Mouse (Mus musculus): ENCODE data around the gene Lrrc75a. TPM values are rescaled to one million over a fixed set of nuclear protein-coding genes. Genes with fewer than 3 reads are reported as not detected.

Gene Lrrc75a
- polyA plus RNA-seq, 1 experiment from 2014 or later, result 10.0 TPM

DNA sequence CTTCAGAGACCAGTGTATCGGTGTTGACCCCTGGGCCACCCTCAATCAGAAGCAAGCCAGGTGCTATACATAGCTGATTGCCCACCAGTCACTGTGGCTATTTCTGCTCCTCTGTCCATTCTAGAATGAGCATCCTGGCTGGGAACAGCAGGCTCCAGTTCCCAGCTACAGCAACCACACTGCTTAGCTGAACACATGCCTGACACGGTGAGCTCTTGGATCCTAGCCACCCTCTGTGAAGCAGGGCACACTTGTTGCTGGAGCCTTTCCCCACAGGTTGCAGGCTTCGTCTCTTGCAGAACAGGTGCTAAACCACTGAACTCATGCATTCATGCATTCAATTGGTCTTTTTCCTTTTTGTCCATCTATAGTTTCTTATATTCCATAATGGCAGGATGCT lies 7.9 kb downstream of the Lrrc75a start:
- 78% methylated on average over 3 of the region's 3 CpGs for WGBS
- Histone ChIP-seq H3K4me3 (ENCODE audit: low read depth, low read length) (no peak overlapping the region), H3K9me3 (replicated peaks; ENCODE audit: control insufficient read depth, low read length, poor library complexity, severe bottlenecking) (no peaks in the 10 kb centered on the region), H3K27ac (ENCODE audit: low read length) (no peak overlapping the region), H3K27me3 (ENCODE audit: control insufficient read depth, insufficient read depth, low read depth, low read length) (no peaks in the 10 kb centered on the region), H3K36me3 (ENCODE audit: control insufficient read depth, insufficient read depth, low read length) (no peaks in the 10 kb centered on the region), H3K4me2 (ENCODE audit: low read length) (no peak overlapping the region), H3K4me1 (ENCODE audit: control insufficient read depth, insufficient read depth, low read length) (peaks cover 21% of the 10 kb centered on the region), H3K9ac (ENCODE audit: low read depth, low read length) (no peak overlapping the region)
- no peak for ATAC-seq

DNA sequence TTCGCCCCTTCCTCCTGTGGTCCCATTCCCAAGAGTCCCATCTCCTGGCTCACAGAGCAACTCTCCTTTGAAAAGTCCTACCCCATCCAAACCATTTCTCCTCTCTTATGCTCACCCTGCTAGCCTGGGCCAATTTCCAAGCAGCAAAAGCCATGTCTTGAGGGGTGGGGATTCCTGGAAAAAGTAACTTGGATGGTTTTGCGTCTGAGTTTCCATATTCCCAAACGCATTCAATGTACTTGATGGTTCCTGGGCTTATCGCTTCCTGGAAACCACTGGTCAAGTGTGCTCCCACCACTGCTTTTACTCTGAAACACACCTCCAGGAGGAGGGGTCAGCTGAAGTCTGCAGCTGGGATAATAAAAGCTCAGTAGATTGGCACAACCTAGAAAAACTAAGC lies 9.9 kb downstream of the Lrrc75a start:
- Histone ChIP-seq H3K27me3 (ENCODE audit: control insufficient read depth, insufficient read depth, low read depth, low read length) (no peaks in the 10 kb centered on the region), H3K4me1 (ENCODE audit: control insufficient read depth, insufficient read depth, low read length) (peaks cover 10% of the 10 kb centered on the region), H3K4me3 (ENCODE audit: low read depth, low read length) (no peak overlapping the region), H3K36me3 (ENCODE audit: control insufficient read depth, insufficient read depth, low read length) (no peaks in the 10 kb centered on the region), H3K4me2 (ENCODE audit: low read length) (no peak overlapping the region), H3K27ac (ENCODE audit: low read length) (no peak overlapping the region), H3K9ac (ENCODE audit: low read depth, low read length) (no peak overlapping the region), H3K9me3 (replicated peaks; ENCODE audit: control insufficient read depth, low read length, poor library complexity, severe bottlenecking) (no peaks in the 10 kb centered on the region)
- whole genome bisulfite sequencing, result 94% methylated on average over 4 of the region's 4 CpGs
- ATAC-seq, result no peak

DNA sequence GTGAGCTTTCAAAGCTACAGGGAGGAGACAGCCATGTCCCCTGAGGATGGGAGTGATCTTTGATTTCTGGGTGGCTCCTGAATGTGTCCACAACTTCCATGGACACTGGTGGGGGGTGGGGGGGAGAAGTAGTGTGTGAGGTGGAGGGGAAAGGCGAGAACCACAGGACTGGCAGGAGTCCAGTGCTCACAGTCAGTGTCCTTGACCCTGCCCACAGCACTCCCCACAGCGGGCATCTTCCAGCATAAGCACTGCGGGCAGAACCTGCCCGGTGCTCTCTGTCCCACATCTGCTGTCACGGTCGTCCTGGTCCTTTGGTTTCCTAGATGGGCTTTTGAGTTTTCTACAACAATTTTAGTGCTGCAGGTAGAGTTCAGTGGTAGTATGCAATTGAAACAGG lies 10.5 kb downstream of the Lrrc75a start:
- WGBS, result 79% methylated on average over 6 of the region's 6 CpGs
- H3K4me1 ChIP-seq (ENCODE audit: control insufficient read depth, insufficient read depth, low read length), result peaks cover 7% of the 10 kb centered on the region
- H3K27me3 ChIP-seq (ENCODE audit: control insufficient read depth, insufficient read depth, low read depth, low read length), result no peaks in the 10 kb centered on the region
- H3K36me3 ChIP-seq (ENCODE audit: control insufficient read depth, insufficient read depth, low read length), result no peaks in the 10 kb centered on the region
- no peak overlapping the region for H3K4me2 ChIP-seq (ENCODE audit: low read length)
- H3K9ac ChIP-seq (ENCODE audit: low read depth, low read length), result no peak overlapping the region
- H3K4me3 ChIP-seq (ENCODE audit: low read depth, low read length), result no peak overlapping the region
- H3K27ac ChIP-seq (ENCODE audit: low read length), result no peak overlapping the region
- H3K9me3 ChIP-seq (replicated peaks; ENCODE audit: control insufficient read depth, low read length, poor library complexity, severe bottlenecking), result no peaks in the 10 kb centered on the region
- ATAC-seq, result no peak

DNA sequence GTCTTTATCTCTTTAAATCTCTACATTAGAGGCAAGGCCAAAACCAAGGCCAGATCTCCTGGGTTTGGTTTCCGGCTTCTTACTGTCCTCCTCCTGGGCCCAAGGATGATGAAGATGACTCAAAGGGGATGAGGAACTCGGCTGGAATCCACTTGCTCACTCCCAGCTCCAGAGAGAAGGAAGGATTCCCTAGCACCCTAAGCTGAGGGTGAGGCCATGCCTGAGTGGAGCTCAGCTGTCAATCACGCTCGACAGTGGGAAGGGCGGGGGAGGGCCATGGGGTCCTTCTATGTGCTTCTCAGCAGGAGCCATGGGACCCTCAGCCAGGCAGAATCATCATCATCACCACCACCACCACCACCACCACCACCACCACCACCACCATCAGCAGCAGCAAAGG lies 10.9 kb downstream of the Lrrc75a start:
- WGBS, result 80% methylated on average over 5 of the region's 5 CpGs
- Histone ChIP-seq H3K4me1 (ENCODE audit: control insufficient read depth, insufficient read depth, low read length) (peaks cover 5% of the 10 kb centered on the region), H3K4me3 (ENCODE audit: low read depth, low read length) (no peak overlapping the region), H3K27ac (ENCODE audit: low read length) (no peak overlapping the region), H3K9ac (ENCODE audit: low read depth, low read length) (no peak overlapping the region), H3K9me3 (replicated peaks; ENCODE audit: control insufficient read depth, low read length, poor library complexity, severe bottlenecking) (no peaks in the 10 kb centered on the region), H3K27me3 (ENCODE audit: control insufficient read depth, insufficient read depth, low read depth, low read length) (no peaks in the 10 kb centered on the region), H3K36me3 (ENCODE audit: control insufficient read depth, insufficient read depth, low read length) (no peaks in the 10 kb centered on the region), H3K4me2 (ENCODE audit: low read length) (no peak overlapping the region)
- ATAC-seq, result no peak

DNA sequence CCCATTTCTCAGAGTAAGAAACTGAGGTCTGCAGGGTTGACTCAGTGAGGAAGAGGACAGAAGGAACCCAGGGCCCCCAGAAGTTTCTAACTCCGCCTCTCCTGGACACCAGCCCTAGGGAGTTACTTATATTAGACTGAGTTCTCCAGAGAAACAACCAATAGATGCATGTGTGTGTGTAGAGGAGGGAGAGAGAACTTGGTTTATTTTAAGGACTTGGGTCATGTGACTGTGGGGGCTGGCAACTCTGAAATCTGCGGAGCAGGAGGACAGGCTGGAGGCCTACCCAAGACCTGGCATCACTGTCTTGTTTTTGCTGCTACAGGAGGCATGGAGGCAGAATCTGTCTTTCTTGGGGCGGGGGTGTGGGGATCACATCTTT lies 11.5 kb downstream of the Lrrc75a start:
- Histone ChIP-seq H3K9me3 (replicated peaks; ENCODE audit: control insufficient read depth, low read length, poor library complexity, severe bottlenecking) (no peaks in the 10 kb centered on the region), H3K4me1 (ENCODE audit: control insufficient read depth, insufficient read depth, low read length) (0 out of 2 replicates have a peak, but pooled peaks cover 2% of the 10 kb centered on the region), H3K36me3 (ENCODE audit: control insufficient read depth, insufficient read depth, low read length) (no peaks in the 10 kb centered on the region), H3K9ac (ENCODE audit: low read depth, low read length) (no peak overlapping the region), H3K4me2 (ENCODE audit: low read length) (no peak overlapping the region), H3K27me3 (ENCODE audit: control insufficient read depth, insufficient read depth, low read depth, low read length) (no peaks in the 10 kb centered on the region), H3K27ac (ENCODE audit: low read length) (no peak overlapping the region), H3K4me3 (ENCODE audit: low read depth, low read length) (no peak overlapping the region)
- ATAC-seq, result no peak
- WGBS, result 90% methylated on average over 3 of the region's 3 CpGs

DNA sequence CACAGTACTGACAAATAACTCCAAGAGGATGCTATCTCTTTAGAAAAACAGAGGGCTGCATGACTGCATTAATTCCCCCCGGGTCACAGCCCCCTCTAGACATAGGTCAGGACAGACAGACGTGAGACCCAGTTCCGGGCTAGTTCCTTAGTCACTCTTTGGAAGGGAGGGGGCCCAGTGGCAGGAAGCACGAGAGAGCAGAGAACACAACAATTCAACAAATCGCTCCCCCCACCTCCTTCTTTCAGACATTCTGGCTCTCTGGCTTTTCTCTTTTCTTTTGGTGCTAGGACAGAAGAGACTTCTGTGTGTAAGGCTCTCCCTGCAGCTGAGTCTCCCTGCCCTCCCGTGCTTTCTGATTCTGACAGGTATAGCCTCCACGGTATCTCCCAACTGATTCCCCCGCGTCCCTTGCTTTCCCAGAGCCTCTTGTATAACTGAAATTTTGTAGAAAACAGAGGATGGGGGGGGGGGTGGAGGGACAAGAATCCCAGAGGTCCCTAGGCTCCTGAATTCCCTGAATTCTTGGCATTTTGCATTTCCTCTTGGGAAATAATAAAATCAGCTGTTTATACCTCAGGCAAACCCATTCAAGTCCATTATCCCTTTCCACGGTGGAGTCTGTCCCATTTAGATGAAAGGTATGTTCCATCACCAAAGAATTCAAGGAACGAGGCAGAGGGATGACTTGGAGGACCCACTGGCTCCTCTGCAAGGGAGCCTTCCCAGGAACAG lies 12.1 kb downstream of the Lrrc75a start:
- no peak overlapping the region for H3K9ac ChIP-seq (ENCODE audit: low read depth, low read length)
- ATAC-seq, result no peak
- 65% methylated on average over 11 of the region's 11 CpGs for WGBS
- peaks cover 3% of the 10 kb centered on the region; the same call in 1 of the 2 replicates for H3K4me1 ChIP-seq (ENCODE audit: control insufficient read depth, insufficient read depth, low read length)
- no peak overlapping the region for H3K4me2 ChIP-seq (ENCODE audit: low read length)
- no peak overlapping the region for H3K27ac ChIP-seq (ENCODE audit: low read length)
- H3K36me3 ChIP-seq (ENCODE audit: control insufficient read depth, insufficient read depth, low read length), result no peaks in the 10 kb centered on the region
- no peaks in the 10 kb centered on the region for H3K27me3 ChIP-seq (ENCODE audit: control insufficient read depth, insufficient read depth, low read depth, low read length)
- no peaks in the 10 kb centered on the region for H3K9me3 ChIP-seq (replicated peaks; ENCODE audit: control insufficient read depth, low read length, poor library complexity, severe bottlenecking)
- H3K4me3 ChIP-seq (ENCODE audit: low read depth, low read length), result no peak overlapping the region

DNA sequence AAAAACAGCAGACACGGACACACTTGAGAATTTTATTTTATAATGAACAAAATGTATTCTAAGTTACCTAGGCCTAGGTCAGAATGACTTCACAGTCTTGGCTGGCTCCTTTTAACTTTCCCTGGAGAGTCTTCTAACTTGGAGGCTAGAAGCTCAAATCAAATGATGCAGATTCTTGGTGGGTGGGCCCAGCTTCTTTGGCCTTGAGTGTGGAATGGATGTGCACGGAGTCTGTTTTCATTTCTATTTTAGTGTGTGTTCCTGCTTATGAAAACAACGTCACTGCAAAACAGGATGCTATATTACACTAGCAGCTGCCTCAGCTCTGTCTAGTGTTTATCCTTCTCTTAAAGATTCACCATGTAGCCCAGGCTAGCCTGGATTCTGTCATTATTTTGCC lies 12.9 kb downstream of the Lrrc75a start:
- Histone ChIP-seq H3K9ac (ENCODE audit: low read depth, low read length) (no peak overlapping the region), H3K4me2 (ENCODE audit: low read length) (no peak overlapping the region), H3K27me3 (ENCODE audit: control insufficient read depth, insufficient read depth, low read depth, low read length) (no peaks in the 10 kb centered on the region), H3K4me1 (ENCODE audit: control insufficient read depth, insufficient read depth, low read length) (peaks cover 8% of the 10 kb centered on the region), H3K36me3 (ENCODE audit: control insufficient read depth, insufficient read depth, low read length) (no peaks in the 10 kb centered on the region), H3K9me3 (replicated peaks; ENCODE audit: control insufficient read depth, low read length, poor library complexity, severe bottlenecking) (no peaks in the 10 kb centered on the region), H3K4me3 (ENCODE audit: low read depth, low read length) (no peak overlapping the region), H3K27ac (ENCODE audit: low read length) (no peak overlapping the region)
- WGBS, result 78% methylated on average over 3 of the region's 3 CpGs
- ATAC-seq, result no peak

DNA sequence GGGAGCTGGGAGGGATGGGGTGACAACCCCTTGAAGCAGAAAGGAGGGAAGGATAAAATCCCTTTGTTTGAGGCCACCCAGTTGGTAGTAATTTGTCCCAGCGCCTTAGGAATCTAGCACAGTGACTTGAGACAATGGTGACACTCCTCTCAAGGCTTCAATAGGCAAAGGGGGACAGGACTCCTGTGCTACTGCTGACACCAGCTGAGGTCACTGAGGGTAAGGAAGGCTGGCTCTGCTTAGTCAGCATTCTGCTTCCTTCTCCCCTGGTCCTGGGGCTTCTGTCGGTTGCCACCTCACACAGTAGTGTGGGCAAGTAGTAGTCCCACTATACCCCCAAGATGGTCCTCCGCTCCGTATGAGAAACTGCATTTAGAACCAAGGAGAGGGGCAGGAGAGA lies 17.2 kb downstream of the Lrrc75a start:
- Histone ChIP-seq H3K4me2 (ENCODE audit: low read length) (no peak overlapping the region), H3K9me3 (replicated peaks; ENCODE audit: control insufficient read depth, low read length, poor library complexity, severe bottlenecking) (no peaks in the 10 kb centered on the region), H3K4me3 (ENCODE audit: low read depth, low read length) (no peak overlapping the region), H3K36me3 (ENCODE audit: control insufficient read depth, insufficient read depth, low read length) (no peaks in the 10 kb centered on the region), H3K27ac (ENCODE audit: low read length) (peak overlapping the region; percentile 69; the same call in 1 of the 2 replicates), H3K27me3 (ENCODE audit: control insufficient read depth, insufficient read depth, low read depth, low read length) (no peaks in the 10 kb centered on the region), H3K9ac (ENCODE audit: low read depth, low read length) (no peak overlapping the region), H3K4me1 (ENCODE audit: control insufficient read depth, insufficient read depth, low read length) (peaks cover 22% of the 10 kb centered on the region)
- no peak for ATAC-seq
- 29% methylated on average over 4 of the region's 4 CpGs for WGBS

DNA sequence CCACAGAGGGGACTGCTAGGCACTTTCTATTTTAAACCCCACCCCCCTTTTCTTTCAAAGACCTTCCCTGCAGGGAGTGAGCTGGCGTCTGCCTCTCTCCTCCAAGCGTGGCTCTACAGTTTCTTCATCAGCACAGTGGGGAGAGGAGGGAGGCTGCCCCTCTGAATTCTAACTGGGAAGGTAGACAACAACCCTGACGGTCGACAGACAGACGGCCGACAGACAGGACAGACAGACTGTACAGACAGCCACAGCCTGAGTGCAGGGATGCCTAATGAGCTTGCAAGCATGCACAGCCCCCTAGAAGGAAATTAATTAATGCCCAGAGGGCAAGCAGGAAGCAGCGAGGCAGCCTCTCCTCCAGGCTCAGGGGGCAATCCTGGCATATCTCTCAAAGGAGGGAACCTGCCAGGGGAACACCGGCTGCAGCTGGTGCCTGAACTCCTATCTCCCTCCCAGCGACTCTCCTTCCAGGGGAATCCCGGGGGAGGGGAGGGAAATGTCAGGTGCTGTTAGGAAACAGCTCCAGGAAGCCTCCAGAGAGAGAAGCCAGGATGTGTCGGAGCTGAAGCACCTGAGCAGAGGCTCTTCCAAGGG lies 18.0 kb downstream of the Lrrc75a start:
- Histone ChIP-seq H3K27me3 (ENCODE audit: control insufficient read depth, insufficient read depth, low read depth, low read length) (no peaks in the 10 kb centered on the region), H3K9ac (ENCODE audit: low read depth, low read length) (peak overlapping the region; percentile 40), H3K36me3 (ENCODE audit: control insufficient read depth, insufficient read depth, low read length) (no peaks in the 10 kb centered on the region), H3K4me2 (ENCODE audit: low read length) (peak overlapping the region; percentile 37), H3K4me3 (ENCODE audit: low read depth, low read length) (no peak overlapping the region), H3K4me1 (ENCODE audit: control insufficient read depth, insufficient read depth, low read length) (peaks cover 22% of the 10 kb centered on the region), H3K9me3 (replicated peaks; ENCODE audit: control insufficient read depth, low read length, poor library complexity, severe bottlenecking) (no peaks in the 10 kb centered on the region), H3K27ac (ENCODE audit: low read length) (peak overlapping the region; percentile 69)
- 0% methylated on average over 11 of the region's 11 CpGs for WGBS
- ATAC-seq, result peak; percentile 64
